Mouse (Mus musculus): ENCODE measurements around the gene Jak1. TPM values are rescaled to one million over a fixed set of nuclear protein-coding genes. Genes with fewer than 3 reads are reported as not detected.

The Jak1 gene
- polyA plus RNA-seq, 1 experiment = 33.5 TPM

DNA sequence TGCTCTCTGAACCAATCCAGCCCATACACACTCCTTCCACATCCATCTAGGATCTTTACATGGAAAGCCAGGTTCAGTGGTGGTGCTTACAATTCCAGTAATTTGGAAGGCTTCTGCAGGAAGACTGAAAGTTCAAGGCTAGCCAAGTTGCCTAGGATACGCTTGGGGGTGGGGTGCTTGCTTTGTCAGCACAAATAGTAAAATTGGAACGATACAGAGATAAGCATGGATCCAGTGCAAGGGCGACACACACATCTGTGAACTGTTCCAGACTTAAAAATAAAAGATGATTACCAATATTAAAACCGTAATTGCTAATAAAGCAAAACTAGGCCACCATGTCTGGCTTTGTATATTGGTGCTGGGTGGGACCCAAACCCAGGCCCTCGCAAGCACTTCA, 78.5 kb downstream of the Jak1 start:
- Histone ChIP-seq H3K27me3 (ENCODE audit: control insufficient read depth, insufficient read depth, insufficient read length) (no peaks in the 10 kb centered on the region), H3K36me3 (ENCODE audit: control insufficient read depth, insufficient read depth) (peaks cover 19% of the 10 kb centered on the region), H3ac (ENCODE audit: control insufficient read depth, insufficient read length) (no peak overlapping the region), H3K79me2 (ENCODE audit: control insufficient read depth, insufficient read depth) (no peaks in the 10 kb centered on the region), H3K4me3 (no peak overlapping the region), H3K4me2 (ENCODE audit: low read depth) (no peak overlapping the region)
- TF ChIP-seq MYOD1 (IDR thresholded peaks at IDR 0.05; ENCODE audit: control insufficient read depth in 1 of 3, insufficient read length in 2 of 3, low read depth in 2 of 3) (no peak), TCF12 (IDR thresholded peaks at IDR 0.05; ENCODE audit: insufficient read depth, poor library complexity, severe bottlenecking) (no peak)

- Histone ChIP-seq H3K36me3 (ENCODE audit: control insufficient read depth, insufficient read depth) (peaks cover 15% of the 10 kb centered on the region), H3K4me3 (no peak overlapping the region), H3ac (ENCODE audit: control insufficient read depth, insufficient read length) (no peak overlapping the region), H3K27me3 (ENCODE audit: control insufficient read depth, insufficient read depth, insufficient read length) (no peaks in the 10 kb centered on the region), H3K79me2 (ENCODE audit: control insufficient read depth, insufficient read depth) (no peaks in the 10 kb centered on the region), H3K4me2 (ENCODE audit: low read depth) (no peak overlapping the region)
- TF ChIP-seq TCF3 (IDR thresholded peaks at IDR 0.05; ENCODE audit: insufficient read length, low read depth) = no peak
- TF ChIP-seq MYOD1 (IDR thresholded peaks at IDR 0.05; ENCODE audit: control insufficient read depth in 1 of 3, insufficient read length in 2 of 3, low read depth in 2 of 3) = no peak
- TF ChIP-seq MYOG (IDR thresholded peaks at IDR 0.05; ENCODE audit: control insufficient read depth in 1 of 3, insufficient read depth in 1 of 3, insufficient read length in 2 of 3, low read depth in 2 of 3) = no peak
- TF ChIP-seq POLR2AphosphoS2 (IDR thresholded peaks at IDR 0.05; ENCODE audit: insufficient read length, low read depth) = no peak
- TF ChIP-seq MAX (IDR thresholded peaks at IDR 0.05; ENCODE audit: low read depth) = no peak
- TF ChIP-seq USF1 (IDR thresholded peaks at IDR 0.05; ENCODE audit: low read depth) = no peak
- TF ChIP-seq CEBPB (IDR thresholded peaks at IDR 0.05; ENCODE audit: insufficient read depth, poor library complexity, severe bottlenecking) = no peak
- TF ChIP-seq TCF12 (IDR thresholded peaks at IDR 0.05; ENCODE audit: insufficient read depth, poor library complexity, severe bottlenecking) = no peak
- TF ChIP-seq POLR2A (IDR thresholded peaks at IDR 0.05; ENCODE audit: insufficient read length, low read depth) = no peak
- TF ChIP-seq E2F4 (IDR thresholded peaks at IDR 0.05; ENCODE audit: insufficient read depth) = no peak
- no peak for TF ChIP-seq REST (IDR thresholded peaks at IDR 0.05; ENCODE audit: insufficient read depth, insufficient read length)
- no peak for TF ChIP-seq SRF (IDR thresholded peaks at IDR 0.05; ENCODE audit: control insufficient read depth, insufficient read length, low read depth)
Observed at GRCm38 (mm10) chr4:101185216-101185615, 79.9 kb downstream of the Jak1 start.

DNA sequence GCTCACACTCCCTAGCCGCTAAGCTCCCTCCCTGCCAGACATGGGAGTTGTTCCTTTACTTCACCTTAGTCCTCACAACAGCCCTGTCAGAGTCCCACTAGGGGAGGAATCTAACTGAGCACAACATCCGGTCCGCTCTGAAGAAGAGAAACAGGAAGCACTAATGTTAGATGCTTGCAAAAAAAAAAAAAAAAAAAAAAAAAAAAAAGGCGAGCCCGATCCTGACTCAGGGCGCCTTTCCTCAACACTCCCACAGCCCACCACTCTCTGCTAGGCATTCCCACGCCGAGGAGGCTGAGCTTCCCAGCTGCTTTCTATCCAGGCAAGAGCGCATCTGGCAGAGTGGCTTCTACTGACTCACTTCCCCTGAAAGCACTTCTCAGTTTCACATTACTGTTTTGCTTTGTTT, 82.5 kb downstream of the Jak1 start:
- Histone ChIP-seq H3K79me2 (ENCODE audit: control insufficient read depth, insufficient read depth) (no peaks in the 10 kb centered on the region), H3K36me3 (ENCODE audit: control insufficient read depth, insufficient read depth) (peaks cover 12% of the 10 kb centered on the region), H3ac (ENCODE audit: control insufficient read depth, insufficient read length) (no peak overlapping the region), H3K4me3 (no peak overlapping the region), H3K4me2 (ENCODE audit: low read depth) (peak overlapping the region; percentile 12), H3K27me3 (ENCODE audit: control insufficient read depth, insufficient read depth, insufficient read length) (no peaks in the 10 kb centered on the region)
- peak in 2 of 3 experiments; percentile 4 to 36 for TF ChIP-seq MYOD1 (IDR thresholded peaks at IDR 0.05; ENCODE audit: control insufficient read depth in 1 of 3, insufficient read length in 2 of 3, low read depth in 2 of 3)
- no peak for TF ChIP-seq CEBPB (IDR thresholded peaks at IDR 0.05; ENCODE audit: insufficient read depth, poor library complexity, severe bottlenecking)

DNA sequence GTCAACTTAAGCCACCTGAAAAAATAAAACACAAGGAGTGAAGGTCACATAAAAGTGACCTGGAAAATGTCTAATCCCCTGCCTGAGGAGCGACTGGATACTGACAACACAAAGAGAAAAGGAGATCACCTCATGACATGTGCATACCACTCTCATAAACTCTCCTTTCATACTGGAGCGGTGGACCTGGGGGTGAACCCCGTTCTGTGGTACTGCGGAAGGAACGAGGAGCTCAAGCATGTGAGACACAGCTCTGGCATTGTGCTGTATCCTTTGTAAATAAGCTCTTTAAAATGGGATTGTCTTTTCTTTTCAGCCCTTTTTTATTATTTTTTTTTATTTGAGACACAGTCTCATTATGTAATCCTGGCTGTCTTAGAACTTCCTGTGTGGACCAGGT, 84.4 kb downstream of the Jak1 start:
- H3K27me3 ChIP-seq (ENCODE audit: control insufficient read depth, insufficient read depth, insufficient read length) = no peaks in the 10 kb centered on the region
- no peak overlapping the region for H3K4me3 ChIP-seq
- H3K36me3 ChIP-seq (ENCODE audit: control insufficient read depth, insufficient read depth) = peaks cover 16% of the 10 kb centered on the region
- TF ChIP-seq MAX (IDR thresholded peaks at IDR 0.05; ENCODE audit: low read depth) (no peak), REST (IDR thresholded peaks at IDR 0.05; ENCODE audit: insufficient read depth, insufficient read length) (no peak), CEBPB (IDR thresholded peaks at IDR 0.05; ENCODE audit: insufficient read depth, poor library complexity, severe bottlenecking) (no peak), USF1 (IDR thresholded peaks at IDR 0.05; ENCODE audit: low read depth) (no peak), SRF (IDR thresholded peaks at IDR 0.05; ENCODE audit: control insufficient read depth, insufficient read length, low read depth) (no peak), E2F4 (IDR thresholded peaks at IDR 0.05; ENCODE audit: insufficient read depth) (no peak), TCF3 (IDR thresholded peaks at IDR 0.05; ENCODE audit: insufficient read length, low read depth) (no peak), MYOG (IDR thresholded peaks at IDR 0.05; ENCODE audit: control insufficient read depth in 1 of 3, insufficient read depth in 1 of 3, insufficient read length in 2 of 3, low read depth in 2 of 3) (no peak), MYOD1 (IDR thresholded peaks at IDR 0.05; ENCODE audit: control insufficient read depth in 1 of 3, insufficient read length in 2 of 3, low read depth in 2 of 3) (no peak), TCF12 (IDR thresholded peaks at IDR 0.05; ENCODE audit: insufficient read depth, poor library complexity, severe bottlenecking) (no peak), POLR2A (IDR thresholded peaks at IDR 0.05; ENCODE audit: insufficient read length, low read depth) (no peak), POLR2AphosphoS2 (IDR thresholded peaks at IDR 0.05; ENCODE audit: insufficient read length, low read depth) (no peak)
- no peaks in the 10 kb centered on the region for H3K79me2 ChIP-seq (ENCODE audit: control insufficient read depth, insufficient read depth)
- no peak overlapping the region for H3ac ChIP-seq (ENCODE audit: control insufficient read depth, insufficient read length)
- H3K4me2 ChIP-seq (ENCODE audit: low read depth) = no peak overlapping the region

- Histone ChIP-seq H3K36me3 (ENCODE audit: control insufficient read depth, insufficient read depth) (peaks cover 16% of the 10 kb centered on the region), H3K4me3 (no peak overlapping the region), H3K4me2 (ENCODE audit: low read depth) (no peak overlapping the region), H3K27me3 (ENCODE audit: control insufficient read depth, insufficient read depth, insufficient read length) (no peaks in the 10 kb centered on the region), H3ac (ENCODE audit: control insufficient read depth, insufficient read length) (no peak overlapping the region), H3K79me2 (ENCODE audit: control insufficient read depth, insufficient read depth) (no peaks in the 10 kb centered on the region)
- TF ChIP-seq POLR2AphosphoS2 (IDR thresholded peaks at IDR 0.05; ENCODE audit: insufficient read length, low read depth) (no peak), MAX (IDR thresholded peaks at IDR 0.05; ENCODE audit: low read depth) (no peak), MYOG (IDR thresholded peaks at IDR 0.05; ENCODE audit: control insufficient read depth in 1 of 3, insufficient read depth in 1 of 3, insufficient read length in 2 of 3, low read depth in 2 of 3) (no peak), E2F4 (IDR thresholded peaks at IDR 0.05; ENCODE audit: insufficient read depth) (no peak), USF1 (IDR thresholded peaks at IDR 0.05; ENCODE audit: low read depth) (no peak), REST (IDR thresholded peaks at IDR 0.05; ENCODE audit: insufficient read depth, insufficient read length) (no peak), POLR2A (IDR thresholded peaks at IDR 0.05; ENCODE audit: insufficient read length, low read depth) (no peak), MYOD1 (IDR thresholded peaks at IDR 0.05; ENCODE audit: control insufficient read depth in 1 of 3, insufficient read length in 2 of 3, low read depth in 2 of 3) (no peak), TCF3 (IDR thresholded peaks at IDR 0.05; ENCODE audit: insufficient read length, low read depth) (no peak), TCF12 (IDR thresholded peaks at IDR 0.05; ENCODE audit: insufficient read depth, poor library complexity, severe bottlenecking) (no peak), SRF (IDR thresholded peaks at IDR 0.05; ENCODE audit: control insufficient read depth, insufficient read length, low read depth) (no peak), CEBPB (IDR thresholded peaks at IDR 0.05; ENCODE audit: insufficient read depth, poor library complexity, severe bottlenecking) (no peak)
Observed at GRCm38 (mm10) chr4:101179836-101180235, 85.2 kb downstream of the Jak1 start.
